Mouse (Mus musculus): ENCODE results near the gene Tmem274.
A peak's percentile ranks its signal among the peaks of the same experiment; 100 is the strongest.
"Not testable (repeated sequence)": the region's sequence is repeated elsewhere in the genome, so short reads cannot be mapped to it uniquely, and the experiment has no call there.

Gene Tmem274

GRCm38 (mm10) chr4:149477078-149477477 lies at the start of gene Tmem274:
Tmem274 (plus strand) TSS chr4:149477378.
- DNase-seq = no peak

- DNase-seq = peak; percentile 93
Observed at GRCm38 (mm10) chr4:149429592-149429991, 47.6 kb upstream of the Tmem274 start.

GRCm38 (mm10) chr4:149431887-149432286 lies 45.3 kb upstream of the Tmem274 start:
- not testable (repeated sequence) for DNase-seq

GRCm38 (mm10) chr4:149440576-149440975 lies 36.6 kb upstream of the Tmem274 start:
- DNase-seq = no peak

- no peak for DNase-seq
Observed at GRCm38 (mm10) chr4:149442436-149442835, 34.7 kb upstream of the Tmem274 start.

DNA sequence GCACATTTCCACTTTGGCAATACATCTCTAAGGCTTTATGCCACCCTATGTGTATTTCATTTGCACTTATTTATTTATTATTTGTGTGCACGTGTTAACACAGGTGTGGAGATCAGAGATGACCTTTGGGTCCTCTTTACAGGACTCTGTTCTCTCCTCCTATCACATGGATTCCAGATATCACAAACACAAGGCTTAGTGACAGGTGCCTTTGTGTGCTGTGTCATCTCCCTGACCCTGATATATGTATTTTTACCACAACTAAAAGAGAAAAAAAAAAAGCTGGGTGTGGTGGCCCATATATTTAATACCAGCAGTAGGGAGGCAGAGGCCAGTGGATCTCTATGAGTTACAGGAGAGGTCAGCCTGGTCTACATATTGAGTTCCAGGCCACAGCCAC lies 32.7 kb upstream of the Tmem274 start:
- DNase-seq = no peak

DNA sequence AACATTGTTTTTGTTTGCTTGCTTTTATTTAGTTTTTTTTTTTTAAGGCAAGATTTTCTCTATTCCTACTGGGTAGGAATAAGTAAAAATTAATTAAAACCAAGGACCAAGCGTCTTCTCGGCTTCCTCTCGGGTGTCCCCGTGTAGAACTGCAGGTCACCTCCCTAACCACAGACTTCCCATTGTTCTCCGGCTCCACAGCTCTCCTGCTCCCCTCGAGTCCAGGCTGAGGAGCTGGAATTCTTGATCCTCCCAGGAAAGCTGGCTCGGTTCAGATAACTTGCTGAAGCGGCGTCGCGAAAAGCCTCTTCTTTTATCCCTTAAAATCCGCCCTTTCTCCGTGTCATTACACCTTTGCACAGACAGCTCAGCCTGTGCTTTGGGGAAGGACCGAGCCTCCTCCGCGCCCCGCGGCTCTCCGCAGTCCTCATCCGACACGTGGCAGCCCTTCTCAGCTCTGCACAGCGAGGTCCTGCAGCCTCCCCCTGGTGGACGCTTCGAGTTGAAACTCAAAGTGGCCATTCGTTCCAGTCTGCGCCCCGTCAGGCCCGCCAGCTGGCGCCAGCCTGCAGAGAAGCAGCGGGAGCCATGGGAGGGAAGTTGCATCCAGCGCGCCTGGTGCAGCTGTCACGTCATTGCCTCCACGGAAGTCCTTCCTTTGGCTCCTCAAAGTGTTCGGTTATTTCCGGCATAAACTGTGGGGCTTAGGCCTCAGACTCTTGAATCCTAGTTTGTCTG lies 32.0 kb upstream of the Tmem274 start:
- DNase-seq = peak; percentile 93

GRCm38 (mm10) chr4:149445868-149446267 lies 31.3 kb upstream of the Tmem274 start:
- DNase-seq = peak; percentile 63

- no peak for DNase-seq
Observed at GRCm38 (mm10) chr4:149446309-149446708, 30.9 kb upstream of the Tmem274 start.

DNA sequence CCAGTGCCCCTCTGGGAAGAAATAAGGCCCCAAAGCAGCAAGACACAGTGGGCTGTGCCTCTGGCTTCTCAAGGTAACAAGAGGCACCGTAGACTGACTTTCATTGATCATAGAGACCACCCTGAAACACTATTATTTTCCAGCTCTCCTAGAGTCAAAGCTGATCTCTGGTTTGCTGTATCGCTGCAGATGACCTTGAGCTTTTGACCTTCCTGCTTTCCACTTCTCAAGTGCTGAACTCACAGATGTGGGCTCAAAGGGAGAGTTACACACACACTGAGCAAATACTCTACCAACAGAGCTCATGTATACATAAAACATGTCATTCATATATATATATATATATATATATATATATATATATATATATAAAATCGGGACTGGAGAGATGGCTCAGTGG lies 26.5 kb upstream of the Tmem274 start:
- DNase-seq = no peak

GRCm38 (mm10) chr4:149453656-149454055 lies 23.5 kb upstream of the Tmem274 start:
- DNase-seq = no peak

- no peak for DNase-seq
Observed at GRCm38 (mm10) chr4:149454263-149454662, 22.9 kb upstream of the Tmem274 start.

DNA sequence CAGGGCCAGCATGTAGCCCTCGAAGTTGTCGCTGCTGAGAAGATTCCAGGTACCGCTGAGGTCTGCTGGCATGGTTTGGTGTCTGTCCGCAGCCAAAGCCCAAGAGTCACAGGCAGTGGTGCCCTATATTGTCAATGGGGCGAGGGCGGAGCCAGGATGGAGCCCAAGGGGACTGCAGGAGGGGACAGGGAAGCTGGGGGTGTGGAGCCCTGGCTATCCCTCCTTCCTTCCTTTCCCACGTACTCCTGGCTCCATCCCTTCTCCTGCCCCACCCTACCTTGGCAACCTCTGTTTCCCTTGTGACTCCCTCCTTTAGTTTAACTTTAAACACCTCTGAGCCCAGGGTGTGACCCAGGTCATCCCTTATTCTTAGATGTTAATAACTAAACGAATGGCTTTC lies 22.3 kb upstream of the Tmem274 start, which contains the start of gene Rbp7:
TSS of gene Rbp7 (minus strand) at position 100 of the 400 bp plus-strand sequence.
- DNase-seq = no peak

- not testable (repeated sequence) for DNase-seq
Observed at GRCm38 (mm10) chr4:149457163-149457562, 20.0 kb upstream of the Tmem274 start.

GRCm38 (mm10) chr4:149457831-149458430 lies 19.2 kb upstream of the Tmem274 start:
- DNase-seq = no peak

GRCm38 (mm10) chr4:149458526-149458925 lies 18.7 kb upstream of the Tmem274 start:
- no peak for DNase-seq

DNA sequence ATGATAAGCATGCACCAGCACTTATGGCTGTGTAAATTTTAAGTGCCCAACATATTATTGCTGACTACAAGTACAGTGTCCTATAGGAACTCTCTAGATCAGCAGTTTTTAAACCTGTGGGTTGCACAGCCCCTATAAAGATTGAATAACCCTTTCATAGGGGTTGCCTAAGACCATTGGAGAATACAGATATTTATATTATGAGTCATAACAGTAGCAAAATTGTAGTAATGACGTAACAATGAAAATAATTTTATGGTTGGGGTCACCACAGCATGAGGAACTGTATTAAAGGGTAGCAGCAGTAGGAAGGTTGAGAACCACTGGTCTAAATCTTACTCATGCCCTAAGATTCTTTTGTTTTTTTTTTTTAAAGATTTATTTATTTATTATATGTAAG lies 17.8 kb upstream of the Tmem274 start:
- DNase-seq = no peak

DNA sequence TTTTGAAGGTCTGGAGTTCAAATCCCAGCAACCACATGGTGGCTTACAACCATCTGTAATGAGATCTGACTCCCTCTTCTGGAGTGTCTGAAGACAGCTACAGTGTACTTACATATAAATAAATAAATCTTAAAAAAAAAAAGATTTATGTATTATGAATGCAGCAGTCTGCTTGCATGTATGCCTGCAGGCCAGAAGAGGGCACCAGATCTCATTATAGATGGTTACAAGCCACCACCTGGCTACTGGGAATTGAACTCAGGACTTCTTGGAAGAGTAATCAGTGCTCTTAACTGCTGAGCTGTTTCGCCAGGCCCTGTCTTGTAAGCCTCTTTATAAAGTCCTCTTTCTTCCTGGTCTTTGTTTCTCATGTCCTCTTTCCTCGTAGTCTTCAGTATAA lies 16.7 kb upstream of the Tmem274 start:
- DNase-seq = not testable (repeated sequence)

DNA sequence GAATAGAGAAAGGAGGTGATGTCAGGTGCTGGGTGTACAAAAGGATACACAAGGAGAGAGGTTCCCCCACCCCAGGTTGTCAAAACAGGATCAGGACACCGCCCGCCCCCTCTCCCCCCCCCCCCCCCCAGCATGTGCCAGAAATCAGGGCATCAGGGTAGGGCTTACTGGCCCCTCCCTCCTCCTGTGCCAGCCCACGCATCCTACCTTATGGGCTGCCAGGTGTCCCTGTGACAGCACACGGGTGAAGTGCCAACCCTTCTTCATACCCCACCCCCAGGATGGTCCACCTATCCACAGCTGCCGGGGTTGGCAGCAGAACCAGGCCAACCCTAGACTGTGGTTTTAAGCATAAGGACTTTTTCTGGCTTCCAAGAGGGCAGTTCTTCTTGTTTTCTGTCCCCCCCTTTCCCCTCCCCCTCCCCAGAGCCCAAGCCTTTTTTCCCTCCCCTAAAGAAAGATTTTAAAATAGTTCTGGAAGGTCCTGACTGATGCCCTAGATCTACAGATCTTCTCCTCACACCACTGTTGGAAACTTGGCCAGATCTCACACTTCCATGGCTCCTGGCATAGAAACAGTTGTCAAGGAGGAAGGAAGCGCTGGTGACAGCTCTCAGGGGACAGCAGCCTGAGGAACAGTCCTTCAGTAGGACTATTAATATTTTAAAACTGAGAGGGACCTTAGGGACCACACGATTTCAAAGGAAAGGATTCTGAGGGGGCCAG lies 15.4 kb upstream of the Tmem274 start:
- DNase-seq = peak; percentile 88

- DNase-seq = no peak
Observed at GRCm38 (mm10) chr4:149462305-149462971, 14.7 kb upstream of the Tmem274 start.

DNA sequence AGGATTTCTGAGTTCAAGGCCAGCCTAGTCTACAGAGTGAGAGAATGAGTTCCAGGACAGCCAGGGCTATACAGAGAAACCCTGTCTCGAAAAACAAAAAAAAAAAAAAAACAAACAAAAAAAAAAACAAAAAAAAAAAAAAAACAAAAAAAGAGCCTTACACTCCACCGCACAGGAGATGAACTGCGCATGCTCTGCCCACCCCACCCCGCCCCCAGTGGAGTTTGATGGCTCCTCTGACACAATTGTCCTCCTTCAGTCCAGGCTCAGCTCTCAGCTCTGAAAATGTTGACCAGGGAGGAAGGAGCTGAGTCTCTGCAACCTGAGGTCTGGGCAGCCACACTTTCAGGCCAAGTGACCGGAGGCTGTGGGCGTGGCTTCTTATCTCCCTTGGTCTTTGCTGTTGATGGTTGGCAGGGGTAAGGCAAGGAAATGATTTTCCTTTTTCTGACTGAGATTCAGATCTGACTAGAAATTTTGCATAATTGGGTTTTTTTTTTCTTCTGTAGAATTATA lies 13.7 kb upstream of the Tmem274 start:
- DNase-seq = no peak

- no peak for DNase-seq
Observed at GRCm38 (mm10) chr4:149469557-149469956, 7.6 kb upstream of the Tmem274 start.

DNA sequence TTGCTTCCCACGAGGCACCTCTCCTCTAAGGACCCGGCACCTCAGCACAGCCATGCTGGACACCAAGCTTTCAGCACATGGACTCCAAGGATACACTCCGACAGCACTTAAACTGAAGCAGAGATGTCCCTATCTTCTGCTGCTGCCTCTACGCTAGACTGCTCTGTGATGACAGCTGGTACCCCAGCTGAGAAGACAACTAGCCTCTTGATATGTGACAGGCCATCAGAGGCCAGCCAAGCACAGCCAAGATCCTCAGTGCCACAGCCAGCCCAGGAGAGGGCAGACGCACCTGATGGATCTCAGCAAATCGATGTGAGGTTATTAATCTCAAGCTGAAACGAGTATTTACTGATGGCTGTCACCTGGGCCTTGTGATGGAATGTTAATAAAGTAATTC lies 2.1 kb upstream of the Tmem274 start:
- DNase-seq = no peak
